Mouse (Mus musculus): ENCODE data around the gene Klhl3. TPM values are rescaled to one million over a fixed set of nuclear protein-coding genes. Genes with fewer than 3 reads are reported as not detected.
"Not testable (repeated sequence)": the region's sequence is repeated elsewhere in the genome, so short reads cannot be mapped to it uniquely, and the experiment has no call there.

Klhl3 gene
- polyA plus RNA-seq, 1 experiment: 2.0 TPM

DNA sequence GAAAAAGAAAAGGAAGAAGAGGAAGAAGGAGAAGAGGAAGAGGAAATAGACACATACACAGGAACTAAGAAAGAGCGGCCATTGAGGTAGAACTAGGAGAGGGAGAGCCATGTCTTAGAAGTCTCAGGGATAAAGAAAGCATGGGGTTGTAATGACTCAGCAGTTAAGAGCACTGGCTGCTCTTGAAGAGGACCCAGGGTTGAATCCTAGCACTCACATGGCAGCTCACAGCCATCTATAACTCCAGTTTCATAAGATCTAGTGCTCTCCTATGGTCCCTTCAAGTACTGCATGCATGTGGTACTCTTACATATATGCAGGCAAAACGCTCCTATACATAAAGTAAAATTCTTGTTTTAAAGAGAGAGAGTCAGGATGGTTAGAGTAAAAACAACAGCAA lies 42.6 kb upstream of the Klhl3 start:
- 95% methylated on average over 2 of the region's 2 CpGs for WGBS

DNA sequence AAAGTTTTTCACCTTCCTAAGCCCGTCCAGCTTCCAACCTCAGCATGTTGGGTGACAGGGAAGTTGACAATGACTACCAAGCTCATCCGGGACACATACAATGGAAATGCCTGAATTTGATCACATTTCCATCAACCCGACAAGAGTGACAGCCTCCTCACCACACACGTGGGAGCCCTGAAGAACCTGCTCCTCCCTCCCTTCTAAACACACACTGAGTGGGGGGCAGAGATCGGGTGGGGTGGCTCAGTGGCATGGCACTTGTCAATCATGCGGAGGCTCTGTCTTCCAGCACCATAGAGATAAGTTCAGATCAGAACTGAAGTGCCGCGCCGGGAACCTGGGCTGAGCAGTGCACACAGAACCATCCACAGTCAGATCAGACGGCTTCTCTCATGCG lies 37.0 kb upstream of the Klhl3 start:
- Histone ChIP-seq H3K27ac (ENCODE audit: control insufficient read depth, insufficient read depth, low read length) (no peak overlapping the region), H3K4me3 (ENCODE audit: control insufficient read depth, insufficient read depth, low read length) (no peak overlapping the region), H3K27me3 (ENCODE audit: control insufficient read depth, insufficient read depth, low read length) (no peaks in the 10 kb centered on the region; the same call in 1 of the 2 replicates), H3K36me3 (ENCODE audit: control insufficient read depth, insufficient read depth, low read length) (no peaks in the 10 kb centered on the region), H3K4me1 (replicated peaks; ENCODE audit: control insufficient read depth, insufficient read depth, low read length) (peaks cover 6% of the 10 kb centered on the region)
- no peak for DNase-seq
- no peak for TF ChIP-seq POLR2A (IDR thresholded peaks at IDR 0.05; ENCODE audit: control insufficient read depth, extremely low read depth, insufficient read depth, low read length, poor library complexity)
- TF ChIP-seq CTCF (IDR thresholded peaks at IDR 0.05; ENCODE audit: borderline replicate concordance, control insufficient read depth, extremely low read depth, insufficient read depth, low read length, poor library complexity): no peak
- WGBS: 90% methylated on average over 11 of the region's 11 CpGs

More for the DNA sequence above, 42.6 kb upstream of the Klhl3 start:
- TF ChIP-seq POLR2A (IDR thresholded peaks at IDR 0.05; ENCODE audit: control insufficient read depth, extremely low read depth, insufficient read depth, low read length, poor library complexity) (no peak), CTCF (IDR thresholded peaks at IDR 0.05; ENCODE audit: borderline replicate concordance, control insufficient read depth, extremely low read depth, insufficient read depth, low read length, poor library complexity) (no peak)
- Histone ChIP-seq H3K27me3 (ENCODE audit: control insufficient read depth, insufficient read depth, low read length) (no peaks in the 10 kb centered on the region), H3K4me1 (replicated peaks; ENCODE audit: control insufficient read depth, insufficient read depth, low read length) (peaks cover 6% of the 10 kb centered on the region), H3K4me3 (ENCODE audit: control insufficient read depth, insufficient read depth, low read length) (no peak overlapping the region), H3K27ac (ENCODE audit: control insufficient read depth, insufficient read depth, low read length) (no peak overlapping the region), H3K36me3 (ENCODE audit: control insufficient read depth, insufficient read depth, low read length) (peaks cover 9% of the 10 kb centered on the region)
- peak; percentile 35 for DNase-seq

DNA sequence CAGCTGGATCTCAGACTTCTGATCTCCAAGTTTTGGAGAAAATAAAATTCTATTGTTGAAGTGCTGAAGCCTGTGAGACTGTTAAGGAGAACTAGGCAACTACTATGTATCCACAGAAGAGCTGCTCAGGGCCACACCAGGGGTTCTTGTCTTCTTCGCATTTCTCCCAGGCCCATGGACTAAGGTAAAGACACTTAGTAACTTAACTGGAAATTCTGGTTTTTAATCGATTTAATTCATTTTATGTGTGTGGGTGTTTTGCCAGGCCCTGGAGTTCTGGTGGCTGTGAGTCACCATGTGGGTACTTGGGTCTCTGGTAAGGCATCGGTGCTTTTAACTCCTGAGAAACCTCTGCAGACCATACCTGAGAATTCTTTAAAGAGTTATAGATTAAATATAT lies 36.2 kb upstream of the Klhl3 start:
- TF ChIP-seq CTCF (IDR thresholded peaks at IDR 0.05; ENCODE audit: borderline replicate concordance, control insufficient read depth, extremely low read depth, insufficient read depth, low read length, poor library complexity) (no peak), POLR2A (IDR thresholded peaks at IDR 0.05; ENCODE audit: control insufficient read depth, extremely low read depth, insufficient read depth, low read length, poor library complexity) (no peak)
- Histone ChIP-seq H3K27ac (ENCODE audit: control insufficient read depth, insufficient read depth, low read length) (no peak overlapping the region), H3K4me1 (replicated peaks; ENCODE audit: control insufficient read depth, insufficient read depth, low read length) (peaks cover 6% of the 10 kb centered on the region), H3K4me3 (ENCODE audit: control insufficient read depth, insufficient read depth, low read length) (no peak overlapping the region), H3K27me3 (ENCODE audit: control insufficient read depth, insufficient read depth, low read length) (no peaks in the 10 kb centered on the region; the same call in 1 of the 2 replicates), H3K36me3 (ENCODE audit: control insufficient read depth, insufficient read depth, low read length) (no peaks in the 10 kb centered on the region)
- 93% methylated on average over 3 of the region's 3 CpGs for WGBS
- no peak for DNase-seq

DNA sequence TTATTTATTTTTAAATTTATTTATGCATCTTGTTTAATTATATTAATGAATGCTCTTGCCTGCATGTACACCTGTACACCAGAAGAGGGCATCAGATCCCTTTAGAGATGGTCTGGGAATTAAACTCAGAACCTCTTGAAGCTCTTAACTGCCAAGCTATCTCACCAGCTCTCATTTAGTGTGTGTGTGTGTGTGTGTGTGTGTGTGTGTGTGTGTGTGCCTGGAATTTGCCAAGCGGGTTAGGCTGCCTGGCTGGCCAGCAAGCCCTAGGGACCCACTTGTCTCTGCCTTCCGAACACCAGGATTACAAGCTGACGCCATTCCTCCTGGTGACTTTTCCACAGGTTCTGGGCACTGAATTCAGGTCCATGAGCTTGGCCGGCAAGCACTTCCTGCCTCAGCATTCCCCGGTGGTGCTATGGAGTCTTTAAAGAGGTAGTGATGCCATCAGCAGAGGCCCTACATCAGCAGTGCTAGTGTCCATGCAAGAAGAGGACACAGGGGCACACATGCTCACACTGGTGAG lies 35.7 kb upstream of the Klhl3 start:
- H3K4me3 ChIP-seq (ENCODE audit: control insufficient read depth, insufficient read depth, low read length): no peak overlapping the region
- no peaks in the 10 kb centered on the region; the same call in 1 of the 2 replicates for H3K27me3 ChIP-seq (ENCODE audit: control insufficient read depth, insufficient read depth, low read length)
- TF ChIP-seq POLR2A (IDR thresholded peaks at IDR 0.05; ENCODE audit: control insufficient read depth, extremely low read depth, insufficient read depth, low read length, poor library complexity) (no peak), CTCF (IDR thresholded peaks at IDR 0.05; ENCODE audit: borderline replicate concordance, control insufficient read depth, extremely low read depth, insufficient read depth, low read length, poor library complexity) (no peak)
- WGBS: 54% methylated on average over 5 of the region's 5 CpGs
- H3K4me1 ChIP-seq (replicated peaks; ENCODE audit: control insufficient read depth, insufficient read depth, low read length): peaks cover 6% of the 10 kb centered on the region
- DNase-seq: no peak
- H3K27ac ChIP-seq (ENCODE audit: control insufficient read depth, insufficient read depth, low read length): no peak overlapping the region
- H3K36me3 ChIP-seq (ENCODE audit: control insufficient read depth, insufficient read depth, low read length): no peaks in the 10 kb centered on the region

DNA sequence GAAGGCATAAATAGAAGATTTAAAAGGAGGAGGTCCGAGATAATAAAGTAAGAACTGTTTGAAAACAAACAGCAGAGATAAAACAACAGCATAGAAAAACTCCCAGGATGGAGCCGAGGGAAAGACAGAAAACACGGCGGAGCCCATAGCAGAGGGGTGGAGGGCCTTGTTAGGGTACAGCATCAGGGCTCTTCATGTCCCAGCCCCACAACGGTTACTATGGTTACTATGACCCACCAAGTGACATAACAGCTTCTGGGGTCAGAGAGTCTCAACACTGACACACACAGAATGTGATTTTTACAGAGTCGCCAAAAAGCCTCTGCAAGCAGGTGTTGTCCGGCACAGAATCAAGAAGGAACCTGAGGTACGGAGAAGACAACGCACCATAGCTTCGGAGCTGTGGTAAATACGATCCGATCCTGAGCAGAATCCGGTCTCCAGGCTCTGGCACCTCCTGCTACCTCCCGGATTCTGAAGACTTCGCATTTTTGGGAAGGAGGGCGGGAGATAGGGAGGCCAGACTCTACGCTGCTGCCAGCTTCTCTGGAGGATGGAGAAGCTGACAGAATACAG lies 35.0 kb upstream of the Klhl3 start:
- peak; percentile 44 for DNase-seq
- Histone ChIP-seq H3K36me3 (ENCODE audit: control insufficient read depth, insufficient read depth, low read length) (no peaks in the 10 kb centered on the region), H3K27me3 (ENCODE audit: control insufficient read depth, insufficient read depth, low read length) (no peaks in the 10 kb centered on the region; the same call in 1 of the 2 replicates), H3K4me3 (ENCODE audit: control insufficient read depth, insufficient read depth, low read length) (peak overlapping the region; percentile 36), H3K27ac (ENCODE audit: control insufficient read depth, insufficient read depth, low read length) (no peak overlapping the region), H3K4me1 (replicated peaks; ENCODE audit: control insufficient read depth, insufficient read depth, low read length) (peaks cover 6% of the 10 kb centered on the region)
- 5% methylated on average over 17 of the region's 17 CpGs for WGBS
- TF ChIP-seq POLR2A (IDR thresholded peaks at IDR 0.05; ENCODE audit: control insufficient read depth, extremely low read depth, insufficient read depth, low read length, poor library complexity) (no peak), CTCF (IDR thresholded peaks at IDR 0.05; ENCODE audit: borderline replicate concordance, control insufficient read depth, extremely low read depth, insufficient read depth, low read length, poor library complexity) (no peak)

DNA sequence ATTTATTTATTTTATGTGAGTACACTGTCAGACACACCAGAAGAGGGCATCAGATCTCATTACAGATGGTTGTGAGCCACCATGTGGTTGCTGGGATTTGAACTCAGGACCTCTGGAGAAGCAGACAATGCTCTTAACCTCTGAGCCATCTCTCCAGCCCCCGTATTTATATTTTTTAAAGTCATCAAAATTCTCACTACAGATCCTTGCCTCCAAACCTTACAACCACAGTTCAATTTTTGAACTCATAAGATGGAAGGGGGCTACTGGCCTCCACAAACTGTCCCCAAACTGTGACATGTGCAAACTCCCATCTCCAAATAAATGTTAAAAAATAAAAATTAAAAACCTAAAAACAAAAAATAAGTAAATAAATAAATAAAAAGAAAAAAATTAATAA lies 34.4 kb upstream of the Klhl3 start:
- Histone ChIP-seq H3K27me3 (ENCODE audit: control insufficient read depth, insufficient read depth, low read length) (no peaks in the 10 kb centered on the region; the same call in 1 of the 2 replicates), H3K36me3 (ENCODE audit: control insufficient read depth, insufficient read depth, low read length) (no peaks in the 10 kb centered on the region), H3K27ac (ENCODE audit: control insufficient read depth, insufficient read depth, low read length) (no peak overlapping the region), H3K4me3 (ENCODE audit: control insufficient read depth, insufficient read depth, low read length) (no peak overlapping the region), H3K4me1 (replicated peaks; ENCODE audit: control insufficient read depth, insufficient read depth, low read length) (peaks cover 6% of the 10 kb centered on the region)
- TF ChIP-seq CTCF (IDR thresholded peaks at IDR 0.05; ENCODE audit: borderline replicate concordance, control insufficient read depth, extremely low read depth, insufficient read depth, low read length, poor library complexity): no peak
- TF ChIP-seq POLR2A (IDR thresholded peaks at IDR 0.05; ENCODE audit: control insufficient read depth, extremely low read depth, insufficient read depth, low read length, poor library complexity): no peak
- 86% methylated on average over 1 of the region's 1 CpGs for WGBS
- DNase-seq: no peak

DNA sequence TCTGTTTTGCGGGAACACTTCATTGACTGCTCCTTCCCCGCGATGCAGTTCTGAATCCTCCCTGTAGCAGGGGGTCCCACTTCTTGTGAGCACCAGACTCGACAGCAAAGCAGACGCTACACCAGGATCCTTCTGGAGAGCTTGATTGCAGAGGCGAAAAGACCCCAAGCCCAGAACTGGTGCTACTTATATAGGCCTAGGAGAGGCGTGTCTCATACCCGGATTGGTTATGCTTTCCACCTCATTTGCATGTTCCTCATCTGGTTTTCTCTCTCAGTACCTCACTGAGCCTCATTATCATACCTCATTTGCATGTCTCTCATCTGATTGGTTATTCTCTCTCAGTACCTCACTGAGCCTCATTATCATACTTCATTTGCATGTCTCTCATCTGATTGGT lies 33.2 kb upstream of the Klhl3 start:
- 99% methylated on average over 8 of the region's 8 CpGs for WGBS
- not testable (repeated sequence) for H3K27ac ChIP-seq (ENCODE audit: control insufficient read depth, insufficient read depth, low read length); H3K27me3 ChIP-seq (ENCODE audit: control insufficient read depth, insufficient read depth, low read length); H3K36me3 ChIP-seq (ENCODE audit: control insufficient read depth, insufficient read depth, low read length); H3K4me1 ChIP-seq (replicated peaks; ENCODE audit: control insufficient read depth, insufficient read depth, low read length); H3K4me3 ChIP-seq (ENCODE audit: control insufficient read depth, insufficient read depth, low read length); DNase-seq
